Mouse (Mus musculus) erythroblast, adult 5-6 weeks (primary cell): ENCODE measurements around the gene Pex1. TPM values are rescaled to one million over a fixed set of nuclear protein-coding genes. Genes with fewer than 3 reads are reported as not detected.

ENCODE experiments used
- total RNA-seq, 2 experiments: library from RNA; stranded (forward) in 1 of 2; stranded (reverse) in 1 of 2; fragments of 150-400 nt in 1 of 2; fragments of 200-764, 138-1000 nt in 1 of 2; gene quantifications; 2 replicates each; pipeline versions ENCODE4 v1.2.3 to v1.2.4; 2015 to 2017; ENCODE audit warnings: low replicate concordance in 2 of 2

Gene Pex1
- total RNA-seq, 2 experiments from 2014 or later: 7.8 to 19.2 TPM

Other genes with a start within 250 kb of the Pex1 start
- gene Fam133b, start 52.2 kb upstream of the Pex1 start, total RNA-seq (2015; ENCODE audit: low replicate concordance): 28.4 and 32.2 TPM in 2 replicates
- 51.6 and 76.8 TPM in 2 replicates for gene Fam133b, start 52.2 kb upstream of the Pex1 start, total RNA-seq (2017; ENCODE audit: low replicate concordance)
- 6.9 and 17.6 TPM in 2 replicates for gene 1700109H08Rik, start 24.5 kb upstream of the Pex1 start, total RNA-seq (2015; ENCODE audit: low replicate concordance)
- 9.5 and 21.3 TPM in 2 replicates for gene 1700109H08Rik, start 24.5 kb upstream of the Pex1 start, total RNA-seq (2017; ENCODE audit: low replicate concordance)
- gene Rbm48, start 519 bp downstream of the Pex1 start, total RNA-seq (2015; ENCODE audit: low replicate concordance): 3.1 and 3.5 TPM in 2 replicates
- gene Rbm48, start 519 bp downstream of the Pex1 start, total RNA-seq (2017; ENCODE audit: low replicate concordance): 9.9 and 22.0 TPM in 2 replicates
- gene Tmbim7, start 55.1 kb downstream of the Pex1 start, total RNA-seq (2015; ENCODE audit: low replicate concordance): not detected in 2 replicates
- not detected in 2 replicates for gene Tmbim7, start 55.1 kb downstream of the Pex1 start, total RNA-seq (2017; ENCODE audit: low replicate concordance)
- gene Gatad1, start 61.1 kb downstream of the Pex1 start, total RNA-seq (2015; ENCODE audit: low replicate concordance): 49.3 and 49.4 TPM in 2 replicates
- gene Gatad1, start 61.1 kb downstream of the Pex1 start, total RNA-seq (2017; ENCODE audit: low replicate concordance): 42.1 and 58.0 TPM in 2 replicates
- 4.8 and 13.2 TPM in 2 replicates for gene Ankib1, start 206.9 kb downstream of the Pex1 start, total RNA-seq (2015; ENCODE audit: low replicate concordance)
- 18.1 and 21.3 TPM in 2 replicates for gene Ankib1, start 206.9 kb downstream of the Pex1 start, total RNA-seq (2017; ENCODE audit: low replicate concordance)
- 36.8 and 42.3 TPM in 2 replicates for gene Krit1, start 207.1 kb downstream of the Pex1 start, total RNA-seq (2015; ENCODE audit: low replicate concordance)
- 51.4 and 55.5 TPM in 2 replicates for gene Krit1, start 207.1 kb downstream of the Pex1 start, total RNA-seq (2017; ENCODE audit: low replicate concordance)
- gene Lrrd1, start 249.1 kb downstream of the Pex1 start, total RNA-seq (2015; ENCODE audit: low replicate concordance): not detected in 2 replicates
- not detected in 2 replicates for gene Lrrd1, start 249.1 kb downstream of the Pex1 start, total RNA-seq (2017; ENCODE audit: low replicate concordance)